Mouse (Mus musculus): ENCODE measurements around the gene Gdap1l1. TPM values are rescaled to one million over a fixed set of nuclear protein-coding genes. Genes with fewer than 3 reads are reported as not detected.
A peak's percentile ranks its signal among the peaks of the same experiment; 100 is the strongest.
"Not testable (repeated sequence)": the region's sequence is repeated elsewhere in the genome, so short reads cannot be mapped to it uniquely, and the experiment has no call there.

Gene Gdap1l1
- polyA plus RNA-seq, 1 experiment from 2014 or later: 0.54 TPM

DNA sequence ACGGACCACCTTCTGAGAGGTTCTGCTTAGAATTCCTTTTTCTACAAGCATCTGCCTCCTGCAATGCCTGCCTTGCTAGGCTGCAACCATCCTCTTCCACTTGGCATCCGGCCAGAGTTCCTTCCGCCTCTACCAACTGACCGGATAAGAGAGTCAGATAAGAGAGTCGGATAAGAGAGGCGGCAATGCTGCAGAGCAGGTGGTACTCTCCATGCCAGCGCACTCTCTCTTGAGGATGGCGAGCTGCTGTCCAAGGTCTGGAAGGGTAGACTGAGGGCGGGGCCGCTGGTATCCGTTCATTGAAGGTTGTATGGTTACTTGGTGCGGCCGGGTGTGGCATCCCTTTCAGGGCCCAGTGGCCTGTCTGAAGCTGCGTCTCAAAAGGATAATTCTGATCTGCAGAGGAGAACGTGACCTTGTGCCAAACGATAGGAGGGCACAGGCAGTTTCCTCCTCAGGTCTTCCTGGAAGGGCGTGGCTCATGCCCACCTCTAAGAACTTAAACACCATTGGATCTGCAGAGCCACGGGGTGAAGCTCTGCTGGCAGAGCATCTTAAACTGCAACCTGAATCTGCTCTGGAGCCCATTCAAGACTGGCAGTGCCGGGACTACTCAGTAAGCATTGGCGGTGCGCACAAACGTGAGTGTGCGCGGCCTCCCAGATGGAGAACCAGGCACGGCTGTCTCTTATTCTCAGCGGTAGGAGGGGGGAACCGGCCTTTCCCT, 20.4 kb downstream of the Gdap1l1 start:
- H3K27ac ChIP-seq (replicated peaks in 1 of 2; ENCODE audit: control insufficient read depth in 1 of 2, insufficient read depth in 1 of 2, low read depth in 2 of 2, low read length in 2 of 2): no peak overlapping the region
- H3K27me3 ChIP-seq (ENCODE audit: control insufficient read depth, insufficient read depth, low read length): peaks cover 4% of the 10 kb centered on the region; the same call in 1 of the 2 replicates
- no peak for ATAC-seq (ENCODE audit: insufficient number of reproducible peaks, insufficient read depth, low FRiP score, low read depth)
- H3K9me3 ChIP-seq (ENCODE audit: control insufficient read depth, low read length): no peaks in the 10 kb centered on the region
- H3K4me3 ChIP-seq (ENCODE audit: control insufficient read depth in 1 of 2, insufficient read depth in 1 of 2, low read depth in 1 of 2, low read length in 2 of 2): no peak overlapping the region
- WGBS: 33% methylated on average over 27 of the region's 27 CpGs
- peaks cover 16 to 21% of the 10 kb centered on the region in 2 experiments for H3K4me1 ChIP-seq (ENCODE audit: control insufficient read depth in 2 of 2, insufficient read depth in 2 of 2, low read length in 2 of 2)
- peak overlapping the region; percentile 43 for H3K4me2 ChIP-seq (ENCODE audit: low read length)
- no peaks in the 10 kb centered on the region for H3K36me3 ChIP-seq (ENCODE audit: control insufficient read depth, insufficient read depth, low read length)
- no peak overlapping the region for H3K9ac ChIP-seq (ENCODE audit: low read length)

DNA sequence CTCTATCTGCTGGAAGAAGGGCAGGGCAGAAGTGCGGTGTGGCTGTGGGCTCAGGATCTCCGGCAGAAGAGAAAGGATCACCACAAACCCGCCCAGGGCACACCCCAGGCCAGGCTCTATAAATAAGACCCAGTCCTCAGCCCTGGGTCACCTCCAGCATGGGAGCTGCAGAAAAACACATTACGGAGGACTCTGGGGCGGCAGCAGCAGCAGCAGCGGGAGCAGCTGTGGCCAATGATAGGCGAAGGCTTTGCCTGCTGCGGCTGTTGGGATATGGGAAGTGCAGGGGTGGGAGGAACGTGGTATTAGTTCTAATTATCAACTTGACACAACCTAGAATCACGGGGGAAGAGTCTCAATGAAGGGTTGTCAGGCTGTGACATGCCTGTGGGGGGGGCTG, 21.1 kb downstream of the Gdap1l1 start:
- peak overlapping the region; percentile 43 for H3K4me2 ChIP-seq (ENCODE audit: low read length)
- no peak overlapping the region for H3K27ac ChIP-seq (replicated peaks in 1 of 2; ENCODE audit: control insufficient read depth in 1 of 2, insufficient read depth in 1 of 2, low read depth in 2 of 2, low read length in 2 of 2)
- no peaks in the 10 kb centered on the region for H3K9me3 ChIP-seq (ENCODE audit: control insufficient read depth, low read length)
- H3K9ac ChIP-seq (ENCODE audit: low read length): no peak overlapping the region
- H3K27me3 ChIP-seq (ENCODE audit: control insufficient read depth, insufficient read depth, low read length): peaks cover 4% of the 10 kb centered on the region; the same call in 1 of the 2 replicates
- no peak for ATAC-seq (ENCODE audit: insufficient number of reproducible peaks, insufficient read depth, low FRiP score, low read depth)
- no peak overlapping the region for H3K4me3 ChIP-seq (ENCODE audit: control insufficient read depth in 1 of 2, insufficient read depth in 1 of 2, low read depth in 1 of 2, low read length in 2 of 2)
- H3K36me3 ChIP-seq (ENCODE audit: control insufficient read depth, insufficient read depth, low read length): no peaks in the 10 kb centered on the region
- WGBS: 23% methylated on average over 10 of the region's 10 CpGs
- peaks cover 23 to 25% of the 10 kb centered on the region in 2 experiments for H3K4me1 ChIP-seq (ENCODE audit: control insufficient read depth in 2 of 2, insufficient read depth in 2 of 2, low read length in 2 of 2)

DNA sequence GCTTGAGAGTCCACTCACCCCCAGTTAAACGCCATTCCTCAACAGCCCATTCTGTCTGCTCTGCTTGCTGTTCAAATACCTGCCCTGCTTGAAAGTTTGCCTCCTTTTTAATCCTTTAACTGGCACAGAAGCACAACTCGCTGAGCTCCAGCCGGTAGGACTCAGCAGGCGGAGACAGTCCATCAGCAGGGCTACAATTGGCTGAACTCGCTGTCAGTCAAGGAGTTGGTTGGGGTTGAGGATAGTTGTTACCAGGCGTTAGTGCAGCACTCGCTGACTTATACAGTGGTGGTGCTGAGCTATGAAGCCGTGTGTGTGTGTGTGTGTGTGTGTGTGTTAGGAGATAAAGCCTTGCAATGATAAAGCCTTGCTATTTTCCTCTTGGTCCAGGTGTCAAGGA, 22.3 kb downstream of the Gdap1l1 start:
- Histone ChIP-seq H3K4me3 (ENCODE audit: control insufficient read depth in 1 of 2, insufficient read depth in 1 of 2, low read depth in 1 of 2, low read length in 2 of 2) (no peak overlapping the region), H3K4me1 (ENCODE audit: control insufficient read depth in 2 of 2, insufficient read depth in 2 of 2, low read length in 2 of 2) (peaks cover 35 to 36% of the 10 kb centered on the region in 2 experiments), H3K9me3 (ENCODE audit: control insufficient read depth, low read length) (no peaks in the 10 kb centered on the region), H3K27me3 (ENCODE audit: control insufficient read depth, insufficient read depth, low read length) (peaks cover 4% of the 10 kb centered on the region; the same call in 1 of the 2 replicates), H3K4me2 (ENCODE audit: low read length) (no peak overlapping the region), H3K27ac (replicated peaks in 1 of 2; ENCODE audit: control insufficient read depth in 1 of 2, insufficient read depth in 1 of 2, low read depth in 2 of 2, low read length in 2 of 2) (no peak overlapping the region), H3K9ac (ENCODE audit: low read length) (no peak overlapping the region), H3K36me3 (ENCODE audit: control insufficient read depth, insufficient read depth, low read length) (no peaks in the 10 kb centered on the region)
- no peak for ATAC-seq (ENCODE audit: insufficient number of reproducible peaks, insufficient read depth, low FRiP score, low read depth)
- WGBS: 86% methylated on average over 8 of the region's 8 CpGs

DNA sequence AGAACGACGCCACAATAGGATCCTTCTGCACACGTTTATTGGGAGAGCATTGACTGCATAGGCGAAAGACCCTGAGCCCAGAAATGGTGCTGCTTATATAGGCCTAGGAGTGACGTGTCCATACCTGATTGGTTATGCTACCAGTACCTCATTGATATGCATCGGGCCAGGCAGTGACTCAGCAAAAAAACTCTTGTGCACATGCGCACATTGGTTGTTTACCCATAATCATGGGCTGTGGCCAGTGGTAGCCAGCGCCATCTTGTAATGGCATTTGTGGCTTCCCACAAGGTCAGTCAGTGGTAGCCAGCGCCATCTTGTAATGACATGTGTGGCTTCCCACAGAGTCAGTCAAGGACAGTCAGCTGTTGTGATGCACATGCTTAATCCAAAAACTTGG, 23.0 kb downstream of the Gdap1l1 start:
- 94% methylated on average over 9 of the region's 9 CpGs for WGBS
- H3K36me3 ChIP-seq (ENCODE audit: control insufficient read depth, insufficient read depth, low read length); H3K27me3 ChIP-seq (ENCODE audit: control insufficient read depth, insufficient read depth, low read length); H3K27ac ChIP-seq (replicated peaks in 1 of 2; ENCODE audit: control insufficient read depth in 1 of 2, insufficient read depth in 1 of 2, low read depth in 2 of 2, low read length in 2 of 2); H3K4me2 ChIP-seq (ENCODE audit: low read length); H3K9me3 ChIP-seq (ENCODE audit: control insufficient read depth, low read length); H3K9ac ChIP-seq (ENCODE audit: low read length); H3K4me3 ChIP-seq (ENCODE audit: control insufficient read depth in 1 of 2, insufficient read depth in 1 of 2, low read depth in 1 of 2, low read length in 2 of 2); ATAC-seq (ENCODE audit: insufficient number of reproducible peaks, insufficient read depth, low FRiP score, low read depth): not testable (repeated sequence)
- peaks cover 39% of the 10 kb centered on the region in 2 experiments for H3K4me1 ChIP-seq (ENCODE audit: control insufficient read depth in 2 of 2, insufficient read depth in 2 of 2, low read length in 2 of 2)

DNA sequence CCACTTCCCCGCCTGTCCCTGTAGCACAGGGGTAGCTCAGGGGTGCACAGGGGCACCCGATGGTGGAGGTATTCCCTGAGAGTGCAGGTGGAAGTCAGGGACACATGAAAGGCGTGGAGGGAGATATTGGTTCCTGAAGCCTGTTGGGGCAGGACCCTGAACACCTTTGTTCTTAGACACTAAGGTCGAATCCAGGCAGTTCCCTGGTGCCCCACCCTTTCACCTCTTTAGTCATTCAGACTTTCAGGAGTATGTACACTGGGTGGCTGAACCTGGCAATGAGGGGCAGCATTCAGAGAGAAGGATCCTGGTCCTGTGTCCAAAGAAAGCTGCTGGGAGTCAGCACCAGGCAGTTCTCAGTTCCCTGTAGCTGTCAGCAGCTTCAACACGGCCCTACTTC, 24.1 kb downstream of the Gdap1l1 start:
- Histone ChIP-seq H3K36me3 (ENCODE audit: control insufficient read depth, insufficient read depth, low read length) (0 out of 2 replicates have a peak, but pooled peaks cover 7% of the 10 kb centered on the region), H3K27ac (replicated peaks in 1 of 2; ENCODE audit: control insufficient read depth in 1 of 2, insufficient read depth in 1 of 2, low read depth in 2 of 2, low read length in 2 of 2) (no peak overlapping the region), H3K4me3 (ENCODE audit: control insufficient read depth in 1 of 2, insufficient read depth in 1 of 2, low read depth in 1 of 2, low read length in 2 of 2) (no peak overlapping the region), H3K27me3 (ENCODE audit: control insufficient read depth, insufficient read depth, low read length) (0 out of 2 replicates have a peak, but pooled peaks cover 4% of the 10 kb centered on the region), H3K4me2 (ENCODE audit: low read length) (peak overlapping the region; percentile 29; the same call in 1 of the 2 replicates), H3K9ac (ENCODE audit: low read length) (no peak overlapping the region), H3K9me3 (ENCODE audit: control insufficient read depth, low read length) (no peaks in the 10 kb centered on the region), H3K4me1 (ENCODE audit: control insufficient read depth in 2 of 2, insufficient read depth in 2 of 2, low read length in 2 of 2) (peaks cover 39% of the 10 kb centered on the region in 2 experiments)
- 68% methylated on average over 5 of the region's 5 CpGs for WGBS
- ATAC-seq (ENCODE audit: insufficient number of reproducible peaks, insufficient read depth, low FRiP score, low read depth): no peak

DNA sequence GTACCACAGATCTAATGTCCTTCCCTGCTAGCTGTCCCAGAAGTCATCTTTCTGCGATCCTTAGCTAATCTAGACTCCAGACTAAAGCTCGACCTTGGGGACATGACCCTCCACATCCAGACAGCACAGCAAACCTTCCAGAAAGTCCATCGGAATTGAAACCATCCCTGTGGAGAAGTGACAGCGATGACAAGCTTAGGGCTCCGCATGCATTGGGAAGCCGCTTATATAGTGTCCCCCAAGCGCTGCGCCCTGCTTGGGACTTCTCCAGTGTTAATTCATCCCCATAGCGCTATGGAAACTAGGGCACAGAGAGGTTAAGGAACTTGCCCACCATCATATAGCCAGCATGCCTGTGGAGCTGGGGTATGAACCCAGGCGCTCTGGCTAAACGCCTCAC, 24.5 kb downstream of the Gdap1l1 start:
- H3K9ac ChIP-seq (ENCODE audit: low read length): no peak overlapping the region
- no peaks in the 10 kb centered on the region for H3K9me3 ChIP-seq (ENCODE audit: control insufficient read depth, low read length)
- no peak overlapping the region for H3K4me3 ChIP-seq (ENCODE audit: control insufficient read depth in 1 of 2, insufficient read depth in 1 of 2, low read depth in 1 of 2, low read length in 2 of 2)
- no peak for ATAC-seq (ENCODE audit: insufficient number of reproducible peaks, insufficient read depth, low FRiP score, low read depth)
- 47% methylated on average over 11 of the region's 11 CpGs for WGBS
- no peak overlapping the region for H3K27ac ChIP-seq (replicated peaks in 1 of 2; ENCODE audit: control insufficient read depth in 1 of 2, insufficient read depth in 1 of 2, low read depth in 2 of 2, low read length in 2 of 2)
- peak overlapping the region; percentile 29; the same call in 1 of the 2 replicates for H3K4me2 ChIP-seq (ENCODE audit: low read length)
- 0 out of 2 replicates have a peak, but pooled peaks cover 4% of the 10 kb centered on the region for H3K27me3 ChIP-seq (ENCODE audit: control insufficient read depth, insufficient read depth, low read length)
- H3K4me1 ChIP-seq (ENCODE audit: control insufficient read depth in 2 of 2, insufficient read depth in 2 of 2, low read length in 2 of 2): peaks cover 39% of the 10 kb centered on the region in 2 experiments
- peaks cover 11% of the 10 kb centered on the region for H3K36me3 ChIP-seq (ENCODE audit: control insufficient read depth, insufficient read depth, low read length)

DNA sequence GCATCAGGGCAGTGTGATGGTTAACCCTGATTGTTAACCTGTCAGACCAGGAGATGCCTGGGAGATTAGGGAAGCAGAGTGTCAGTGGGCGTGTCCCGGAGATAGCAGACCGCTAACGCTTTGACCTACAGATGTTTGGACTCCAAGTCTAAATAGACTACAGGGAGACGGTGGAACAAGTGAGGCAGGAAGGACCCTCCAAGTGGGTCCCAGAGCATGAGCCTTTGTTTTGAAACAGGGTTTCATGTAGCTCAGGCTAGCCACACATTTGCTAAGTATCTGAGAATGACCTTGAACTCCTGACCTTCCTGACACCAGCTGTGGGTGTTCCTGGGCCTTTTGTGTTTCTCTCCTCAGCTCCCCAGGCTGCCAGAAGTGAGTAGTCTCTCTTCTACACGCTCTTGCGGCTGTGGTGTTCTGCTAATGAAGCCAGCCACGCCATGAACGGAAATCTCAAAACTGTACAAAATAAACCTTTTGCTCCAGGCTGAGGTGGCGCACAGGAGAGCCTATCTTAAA, 25.0 kb downstream of the Gdap1l1 start:
- peak overlapping the region in 1 of 2 experiments; percentile 63; a peak in 1 of 4 replicates for H3K27ac ChIP-seq (replicated peaks in 1 of 2; ENCODE audit: control insufficient read depth in 1 of 2, insufficient read depth in 1 of 2, low read depth in 2 of 2, low read length in 2 of 2)
- H3K4me1 ChIP-seq (ENCODE audit: control insufficient read depth in 2 of 2, insufficient read depth in 2 of 2, low read length in 2 of 2): peaks cover 39% of the 10 kb centered on the region in 2 experiments
- H3K9ac ChIP-seq (ENCODE audit: low read length): no peak overlapping the region
- 51% methylated on average over 10 of the region's 10 CpGs for WGBS
- H3K4me3 ChIP-seq (ENCODE audit: control insufficient read depth in 1 of 2, insufficient read depth in 1 of 2, low read depth in 1 of 2, low read length in 2 of 2): no peak overlapping the region
- no peaks in the 10 kb centered on the region for H3K9me3 ChIP-seq (ENCODE audit: control insufficient read depth, low read length)
- H3K27me3 ChIP-seq (ENCODE audit: control insufficient read depth, insufficient read depth, low read length): 0 out of 2 replicates have a peak, but pooled peaks cover 4% of the 10 kb centered on the region
- peaks cover 16% of the 10 kb centered on the region for H3K36me3 ChIP-seq (ENCODE audit: control insufficient read depth, insufficient read depth, low read length)
- ATAC-seq (ENCODE audit: insufficient number of reproducible peaks, insufficient read depth, low FRiP score, low read depth): no peak
- H3K4me2 ChIP-seq (ENCODE audit: low read length): no peak overlapping the region

All from heart, embryonic 14.5 days (tissue).